Mouse (Mus musculus) myocyte (in vitro differentiated cells): ENCODE results near the gene Tek.

Experiments
- MAX ChIP-seq: IDR thresholded peaks from one replicate; pipeline ENCODE4 v1.6.1; 2011; ENCODE audit warnings: low read depth, mild to moderate bottlenecking, control low read depth
- POLR2A ChIP-seq: IDR thresholded peaks from one replicate; pipeline ENCODE4 v1.6.1; 2011; ENCODE audit warnings: low read depth, mild to moderate bottlenecking, control low read depth, moderate library complexity; ENCODE audit not compliant: insufficient read length
- POLR2AphosphoS2 ChIP-seq: IDR thresholded peaks from one replicate; pipeline ENCODE4 v1.6.1; 2011; ENCODE audit warnings: low read depth, control low read depth; ENCODE audit not compliant: insufficient read length

DNA sequence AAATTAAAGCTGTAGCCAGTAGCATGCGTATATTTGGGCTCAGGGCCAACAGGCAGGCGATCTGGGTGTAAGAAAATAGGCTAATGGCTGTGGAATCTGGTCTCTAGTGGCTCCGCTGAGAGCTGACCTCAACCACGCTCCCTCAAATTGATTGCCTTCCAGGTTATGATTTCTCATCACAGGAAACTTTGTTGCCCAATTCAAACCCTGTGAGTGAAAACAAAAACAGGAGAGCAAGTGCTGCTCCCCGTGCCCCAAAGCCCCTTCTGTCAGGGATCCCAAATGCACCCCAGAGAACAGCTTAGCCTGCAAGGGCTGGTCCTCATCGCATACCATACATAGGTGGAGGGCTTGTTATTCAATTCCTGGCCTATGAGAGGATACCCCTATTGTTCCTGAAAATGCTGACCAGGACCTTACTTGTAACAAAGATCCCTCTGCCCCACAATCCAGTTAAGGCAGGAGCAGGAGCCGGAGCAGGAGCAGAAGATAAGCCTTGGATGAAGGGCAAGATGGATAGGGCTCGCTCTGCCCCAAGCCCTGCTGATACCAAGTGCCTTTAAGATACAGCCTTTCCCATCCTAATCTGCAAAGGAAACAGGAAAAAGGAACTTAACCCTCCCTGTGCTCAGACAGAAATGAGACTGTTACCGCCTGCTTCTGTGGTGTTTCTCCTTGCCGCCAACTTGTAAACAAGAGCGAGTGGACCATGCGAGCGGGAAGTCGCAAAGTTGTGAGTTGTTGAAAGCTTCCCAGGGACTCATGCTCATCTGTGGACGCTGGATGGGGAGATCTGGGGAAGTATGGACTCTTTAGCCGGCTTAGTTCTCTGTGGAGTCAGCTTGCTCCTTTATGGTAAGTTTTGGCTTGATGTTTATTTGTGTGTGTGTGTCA is at the start of gene Tek:
- TF ChIP-seq MAX (no peak), POLR2A (no peak), POLR2AphosphoS2 (no peak)
